Mouse (Mus musculus): Measurements from ENCODE around the gene Bhmt.

DNA sequence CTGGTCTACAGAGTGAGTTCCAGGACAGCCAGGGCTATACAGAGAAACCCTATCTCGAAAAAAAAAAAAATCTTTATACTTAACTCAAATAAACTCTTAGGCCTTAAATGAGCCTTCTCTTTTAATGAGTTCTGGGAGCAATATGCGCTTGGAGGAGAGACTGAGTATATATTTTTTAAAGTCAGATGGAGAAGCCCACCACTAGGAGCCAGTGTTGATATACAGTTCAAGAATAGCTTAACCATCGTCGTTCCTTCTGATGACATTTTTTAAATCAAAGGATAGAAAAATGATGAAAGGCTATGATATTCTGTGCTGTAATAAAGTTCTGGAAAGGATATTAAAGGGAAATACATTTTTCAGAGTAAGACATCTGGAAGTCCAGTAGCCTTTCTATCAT is 24.0 kb downstream of the Bhmt start:
- no peak for TF ChIP-seq POLR2A (IDR thresholded peaks at IDR 0.05; ENCODE audit: low read depth, low read length)
- no peak for TF ChIP-seq CTCF (conservative IDR thresholded peaks at IDR 0.05; ENCODE audit: insufficient read depth, insufficient read length, low read depth, low read length)
